Mouse (Mus musculus) ES-E14 (cell line): ENCODE data around the gene Olfr1186. TPM values are rescaled to one million over a fixed set of nuclear protein-coding genes. Genes with fewer than 3 reads are reported as not detected.

ENCODE experiments used
- total RNA-seq: library from RNA; depleted of rRNA; stranded (reverse); fragments of 300-350 nt; gene quantifications from 2 replicates; pipeline ENCODE4 v1.2.3, GENCODE M21; 2012; rRNA removed

Olfr1186 gene
- total RNA-seq, 1 experiment: not detected

Other genes starting within 250 kb of the Olfr1186 start
- not detected in 2 replicates for gene Olfr1173, start 238.7 kb upstream of the Olfr1186 start, total RNA-seq
- gene Olfr1174-ps, start 203.4 kb upstream of the Olfr1186 start, total RNA-seq: not detected in 2 replicates
- gene Olfr1175-ps, start 191.3 kb upstream of the Olfr1186 start, total RNA-seq: not detected in 2 replicates
- gene Olfr1176, start 181.8 kb upstream of the Olfr1186 start, total RNA-seq: not detected in 2 replicates
- not detected in 2 replicates for gene Olfr1177-ps, start 172.1 kb upstream of the Olfr1186 start, total RNA-seq
- gene Olfr1178, start 131.5 kb upstream of the Olfr1186 start, total RNA-seq: not detected in 2 replicates
- not detected in 2 replicates for gene Olfr1179, start 112.1 kb upstream of the Olfr1186 start, total RNA-seq
- gene Olfr1180, start 99.4 kb upstream of the Olfr1186 start, total RNA-seq: not detected in 2 replicates
- not detected in 2 replicates for gene Olfr1181, start 92.4 kb upstream of the Olfr1186 start, total RNA-seq
- gene Gm13757, start 69.4 kb upstream of the Olfr1186 start, total RNA-seq: not detected in 2 replicates
- not detected in 2 replicates for gene Olfr1183, start 63.7 kb upstream of the Olfr1186 start, total RNA-seq
- not detected in 2 replicates for gene Olfr1184, start 35.0 kb upstream of the Olfr1186 start, total RNA-seq
- not detected in 2 replicates for gene Olfr1185-ps1, start 25.2 kb upstream of the Olfr1186 start, total RNA-seq
- not detected in 2 replicates for gene Olfr1188, start 38.4 kb downstream of the Olfr1186 start, total RNA-seq
- not detected in 2 replicates for gene Olfr1189, start 67.9 kb downstream of the Olfr1186 start, total RNA-seq
- not detected in 2 replicates for gene Olfr1191-ps1, start 122.0 kb downstream of the Olfr1186 start, total RNA-seq
- gene Olfr1192-ps1, start 130.0 kb downstream of the Olfr1186 start, total RNA-seq: not detected in 2 replicates
- gene Olfr1193, start 157.1 kb downstream of the Olfr1186 start, total RNA-seq: not detected in 2 replicates
- not detected in 2 replicates for gene Olfr1195, start 170.6 kb downstream of the Olfr1186 start, total RNA-seq
- gene Olfr1196, start 186.0 kb downstream of the Olfr1186 start, total RNA-seq: 0.09 and 0.11 TPM in 2 replicates
- gene Olfr1197, start 213.8 kb downstream of the Olfr1186 start, total RNA-seq: not detected in 2 replicates
- not detected in 2 replicates for gene Olfr1198, start 232.8 kb downstream of the Olfr1186 start, total RNA-seq
- not detected in 2 replicates for gene Olfr1199, start 241.9 kb downstream of the Olfr1186 start, total RNA-seq